Mouse (Mus musculus) E14TG2a.4 (cell line): ENCODE results near the gene Padi2.

Experiments used
- CTCF ChIP-seq: conservative IDR thresholded peaks from 2 replicates; pipeline ENCODE4 v1.5.1; 2014; ENCODE audit warnings: low read length
- POU5F1 ChIP-seq: IDR thresholded peaks from 2 replicates; pipeline ENCODE4 v1.6.1; 2014; ENCODE audit warnings: low read length, borderline replicate concordance

DNA sequence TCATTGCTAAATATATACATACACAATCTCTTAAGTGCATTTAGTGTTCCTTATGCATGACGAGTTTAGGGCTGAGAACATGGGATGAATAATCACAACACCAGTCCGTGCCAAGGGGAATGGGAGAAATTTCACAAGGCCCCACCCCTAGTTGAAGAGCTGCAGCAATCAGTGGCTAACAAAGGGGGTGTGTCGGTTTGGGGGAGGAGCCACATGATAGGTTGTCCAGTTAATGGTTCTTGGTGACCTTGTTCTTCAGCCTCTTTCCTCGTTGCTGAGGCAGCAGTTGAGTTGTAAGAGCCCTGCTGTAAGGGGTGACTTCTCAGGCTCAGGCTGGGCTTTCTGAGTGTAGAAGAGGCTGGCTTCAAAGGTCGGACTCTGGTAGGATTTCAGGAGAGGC, 56.8 kb downstream of the Padi2 start:
- TF ChIP-seq CTCF (no peak), POU5F1 (no peak)
